Mouse (Mus musculus) G1E (cell line): ENCODE measurements around the gene Cdk20.

Source experiments
- CTCF ChIP-seq: IDR thresholded peaks from 2 replicates; pipeline ENCODE4 v1.5.1; 2012; ENCODE audit warnings: low read depth, low read length, inconsistent platforms, mixed read lengths
- GATA1 ChIP-seq: IDR thresholded peaks from 2 replicates; pipeline ENCODE4 v1.6.1; 2012; ENCODE audit warnings: borderline replicate concordance, low read length, inconsistent platforms, mixed read lengths
- GATA2 ChIP-seq: IDR thresholded peaks from 2 replicates; pipeline ENCODE4 v1.6.1; 2012; ENCODE audit warnings: low read depth, low read length, inconsistent platforms, borderline replicate concordance
- POLR2AphosphoS5 ChIP-seq: IDR thresholded peaks from 2 replicates; pipeline ENCODE4 v1.6.1; 2012; ENCODE audit warnings: low read depth, low read length, inconsistent platforms; ENCODE audit not compliant: insufficient replicate concordance
- TAL1 ChIP-seq: conservative IDR thresholded peaks from 2 replicates; pipeline ENCODE4 v1.6.1; 2012; ENCODE audit warnings: low read depth, low read length, inconsistent platforms, mixed read lengths

GRCm38 (mm10) chr13:64432017-64432995 lies at the start of gene Cdk20:
- TF ChIP-seq CTCF (no peak), GATA1 (no peak), TAL1 (no peak), GATA2 (no peak), POLR2AphosphoS5 (no peak)
